Mouse (Mus musculus) stomach, adult 2 months (tissue): Measurements from ENCODE around the gene Gm5622. TPM values are rescaled to one million over a fixed set of nuclear protein-coding genes. Genes with fewer than 3 reads are reported as not detected.

Experiments
- polyA plus RNA-seq: library from polyadenylated mRNA; depleted of rRNA; stranded (reverse); fragments of >200 nt; gene quantifications from 2 replicates; pipeline ENCODE4 v1.2.3, GENCODE M21; 2012; rRNA removed

Gm5622 gene
- not detected in 2 replicates for polyA plus RNA-seq

DNA sequence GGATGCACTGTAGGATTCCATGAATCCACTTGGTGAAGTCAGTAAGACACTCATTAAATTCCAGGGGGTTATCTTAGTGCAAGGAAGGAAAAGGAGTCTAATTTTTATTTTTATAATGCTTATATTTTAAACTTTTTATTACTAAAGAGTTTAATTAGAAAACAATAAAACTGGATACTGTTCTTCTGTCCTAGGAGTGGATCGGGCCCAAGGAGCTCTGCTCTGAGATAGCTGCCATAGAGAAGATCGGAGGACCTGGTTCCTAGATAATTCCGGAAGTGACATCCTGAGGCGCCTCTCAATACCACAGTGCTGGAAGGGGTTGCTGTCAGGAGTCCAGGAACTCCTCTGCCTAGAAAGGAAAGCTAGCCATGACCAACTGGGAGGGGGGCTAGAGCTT lies at the start of gene Gm5622:
Gene Gm5622, plus strand, starts transcription at position 301 of the 400 bp plus-strand sequence.

DNA sequence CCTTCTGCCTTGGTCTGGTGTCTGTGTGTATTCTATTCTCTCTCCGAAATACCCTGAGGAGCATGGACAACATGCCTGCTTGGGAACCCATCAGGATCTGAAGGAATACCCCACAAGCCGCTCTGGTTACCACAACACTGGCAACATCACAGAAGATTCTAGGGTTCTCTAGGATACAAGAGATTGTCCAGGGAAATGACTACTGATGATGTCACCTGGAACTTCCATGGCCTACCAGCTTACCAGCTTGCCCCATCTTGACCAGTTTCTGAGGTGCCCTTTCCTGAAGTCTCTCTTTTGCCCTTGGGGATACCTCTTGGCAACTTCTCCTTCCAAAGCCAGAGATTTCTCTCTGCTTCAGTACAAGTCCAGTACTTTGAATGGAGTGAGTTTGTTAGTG lies 21.4 kb downstream of the Gm5622 start, which contains the start of gene Gm17175:
Gene Gm17175, minus strand, starts transcription at position 101 of the 400 bp plus-strand sequence.

DNA sequence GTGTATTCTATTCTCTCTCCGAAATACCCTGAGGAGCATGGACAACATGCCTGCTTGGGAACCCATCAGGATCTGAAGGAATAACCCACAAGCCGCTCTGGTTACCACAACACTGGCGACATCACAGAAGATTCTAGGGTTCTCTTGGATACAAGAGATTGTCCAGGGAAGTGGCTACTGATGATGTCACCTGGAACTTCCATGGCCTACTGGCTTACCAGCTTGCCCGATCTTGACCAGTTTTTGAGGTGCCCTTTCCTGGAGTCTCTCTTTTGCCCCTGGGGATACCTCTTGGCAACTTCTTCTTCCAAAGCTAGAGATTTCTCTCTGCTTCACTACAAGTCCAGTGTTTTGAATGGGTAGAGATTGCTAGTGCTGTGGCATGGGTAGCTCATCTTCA lies 39.4 kb downstream of the Gm5622 start, which contains the start of gene Gm17174:
Gene Gm17174, minus strand, starts transcription at position 101 of the 400 bp plus-strand sequence.

DNA sequence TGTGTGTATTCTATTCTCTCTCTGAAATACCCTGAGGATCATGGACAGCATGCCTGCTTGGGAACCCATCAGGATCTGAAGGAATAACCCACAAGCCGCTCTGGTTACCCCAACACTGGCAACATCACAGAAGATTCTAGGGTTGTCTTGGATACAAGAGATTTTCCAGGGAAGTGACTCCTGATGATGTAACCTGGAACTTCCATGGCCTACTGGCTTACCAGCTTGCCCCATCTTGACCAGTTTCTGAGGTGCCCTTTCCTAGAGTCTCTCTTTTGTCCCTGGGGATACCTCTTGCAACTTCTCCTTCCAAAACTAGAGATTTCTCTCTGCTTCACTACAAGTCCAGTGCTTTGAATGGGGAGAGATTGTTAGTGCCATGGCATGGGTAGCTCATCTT lies 58.6 kb downstream of the Gm5622 start, which contains the start of gene Gm17078:
Gene Gm17078, minus strand, starts transcription at position 101 of the 400 bp plus-strand sequence.

DNA sequence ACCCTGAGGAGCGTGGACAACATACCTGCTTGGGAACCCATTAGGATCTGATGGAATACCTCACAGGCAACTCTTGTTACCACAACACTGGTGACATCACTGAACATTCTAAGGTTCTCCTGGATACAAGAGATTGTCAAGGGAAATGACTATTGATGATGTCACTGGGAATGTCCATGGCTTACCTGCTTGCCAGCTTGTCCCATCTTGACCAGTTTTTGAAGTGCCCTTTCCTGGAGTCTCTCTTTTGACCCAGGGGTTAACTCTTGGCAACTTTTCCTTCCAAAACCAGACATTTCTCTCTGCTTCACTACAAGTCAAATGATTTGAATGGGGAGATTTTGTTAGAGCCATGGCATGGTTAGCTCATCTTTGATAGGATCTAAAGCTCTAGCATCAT lies 83.0 kb downstream of the Gm5622 start, which contains the start of gene Gm4181:
Gene Gm4181, minus strand, starts transcription at position 101 of the 400 bp plus-strand sequence.

DNA sequence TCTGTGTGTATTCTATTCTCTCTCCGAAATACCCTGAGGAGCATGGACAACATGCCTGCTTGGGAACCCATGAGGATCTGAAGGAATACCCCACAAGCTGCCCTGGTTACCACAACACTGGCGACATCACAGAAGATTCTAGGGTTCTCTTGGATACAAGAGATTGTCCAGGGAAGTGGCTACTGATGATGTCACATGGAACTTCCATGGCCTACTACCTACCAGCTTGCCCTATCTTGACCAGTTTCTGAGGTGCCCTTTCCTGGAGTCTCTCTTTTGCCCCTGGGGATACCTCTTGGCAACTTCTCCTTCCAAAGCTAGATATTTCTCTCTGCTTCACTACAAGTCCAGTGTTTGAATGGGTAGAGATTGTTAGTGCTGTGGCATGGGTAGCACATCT lies 142.8 kb downstream of the Gm5622 start, which contains the start of gene Gm17079:
Gene Gm17079, minus strand, starts transcription at position 101 of the 400 bp plus-strand sequence.

Other genes starting within 250 kb of the Gm5622 start
- not detected in 2 replicates for gene Gm7247, start 191.0 kb upstream of the Gm5622 start, polyA plus RNA-seq
- gene Vmn2r88, start 142.0 kb upstream of the Gm5622 start, polyA plus RNA-seq, result not detected in 2 replicates
- gene Vmn2r89, start 100.9 kb upstream of the Gm5622 start, polyA plus RNA-seq, result not detected in 2 replicates
- gene Gm17175, start 21.3 kb downstream of the Gm5622 start, polyA plus RNA-seq, result not detected in 2 replicates
- not detected in 2 replicates for gene Gm17174, start 39.3 kb downstream of the Gm5622 start, polyA plus RNA-seq
- gene Gm17078, start 58.5 kb downstream of the Gm5622 start, polyA plus RNA-seq, result not detected in 2 replicates
- not detected in 2 replicates for gene Gm4181, start 82.9 kb downstream of the Gm5622 start, polyA plus RNA-seq
- gene Gm17079, start 142.7 kb downstream of the Gm5622 start, polyA plus RNA-seq, result not detected in 2 replicates
- gene Gm5800, start 164.4 kb downstream of the Gm5622 start, polyA plus RNA-seq, result not detected in 2 replicates
- gene Ang4, start 220.8 kb downstream of the Gm5622 start, polyA plus RNA-seq, result not detected in 2 replicates
- gene AY358078, start 247.3 kb downstream of the Gm5622 start, polyA plus RNA-seq, result not detected in 2 replicates